Mouse (Mus musculus): ENCODE measurements around the gene Ehd4. TPM values are rescaled to one million over a fixed set of nuclear protein-coding genes. Genes with fewer than 3 reads are reported as not detected.
A peak's percentile ranks its signal among the peaks of the same experiment; 100 is the strongest.

Ehd4 gene
- polyA plus RNA-seq, 1 experiment = 11.8 TPM

DNA sequence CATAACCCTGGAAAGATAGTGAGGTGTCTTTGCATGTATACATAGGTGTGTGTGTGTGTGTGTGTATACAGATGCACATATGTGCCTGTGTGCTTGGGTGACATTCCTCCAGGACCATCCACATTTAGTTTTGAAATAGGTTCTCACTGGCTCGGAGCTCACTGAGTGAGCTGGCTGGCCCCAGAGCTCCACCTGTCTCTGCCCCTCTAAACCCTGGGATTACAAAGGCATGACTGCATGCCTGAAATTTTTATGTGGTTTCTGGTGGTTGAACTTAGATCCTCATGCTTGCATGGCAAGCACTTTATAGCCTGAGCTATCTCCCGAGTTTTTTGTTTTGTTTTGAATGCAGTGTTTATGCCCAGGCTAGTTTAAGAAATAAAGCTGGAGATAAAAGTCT is 7.9 kb downstream of the Ehd4 start:
- DNase-seq (ENCODE audit: extremely low spot score in 1 of 2, low spot score in 1 of 2) = no peak

DNA sequence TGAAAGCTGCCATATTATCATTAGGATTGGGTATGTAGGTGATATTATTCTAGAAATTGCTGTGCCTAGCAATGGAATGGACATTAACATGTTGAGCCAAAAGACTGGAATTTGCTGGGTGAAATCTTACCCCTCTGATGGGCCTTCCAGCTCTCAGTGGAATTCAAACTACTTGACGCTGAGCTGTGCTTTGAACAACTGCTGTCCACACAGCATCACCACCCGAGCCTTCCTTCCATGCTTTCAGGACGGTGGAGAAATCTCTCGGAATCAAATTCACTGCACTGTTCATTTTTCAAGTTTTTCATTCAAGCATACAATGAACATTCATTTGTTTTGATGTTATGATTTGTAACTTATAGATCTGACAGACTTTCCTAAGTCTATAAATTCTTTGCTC is 10.0 kb downstream of the Ehd4 start:
- no peak for DNase-seq (ENCODE audit: extremely low spot score in 1 of 2, low spot score in 1 of 2)

DNA sequence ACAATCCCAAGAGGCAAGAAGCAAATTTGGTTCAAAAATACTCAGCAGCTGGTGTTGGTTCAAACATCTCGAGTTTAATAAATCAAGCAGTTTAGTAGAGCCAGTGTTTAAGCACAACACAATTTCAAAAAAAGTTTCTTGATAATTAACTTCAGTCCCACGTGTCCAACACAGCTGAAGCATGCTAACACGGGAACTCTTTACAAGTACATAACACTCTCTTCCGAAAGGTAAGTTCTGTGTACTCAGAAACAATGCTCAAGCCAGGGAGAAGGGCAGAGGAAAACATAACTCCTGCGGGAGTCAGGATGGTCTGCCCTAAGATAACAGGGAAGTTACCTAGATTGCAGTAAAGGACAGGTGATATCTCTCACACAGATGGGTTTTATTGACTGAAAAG is 12.1 kb downstream of the Ehd4 start:
- no peak for DNase-seq (ENCODE audit: extremely low spot score in 1 of 2, low spot score in 1 of 2)

DNA sequence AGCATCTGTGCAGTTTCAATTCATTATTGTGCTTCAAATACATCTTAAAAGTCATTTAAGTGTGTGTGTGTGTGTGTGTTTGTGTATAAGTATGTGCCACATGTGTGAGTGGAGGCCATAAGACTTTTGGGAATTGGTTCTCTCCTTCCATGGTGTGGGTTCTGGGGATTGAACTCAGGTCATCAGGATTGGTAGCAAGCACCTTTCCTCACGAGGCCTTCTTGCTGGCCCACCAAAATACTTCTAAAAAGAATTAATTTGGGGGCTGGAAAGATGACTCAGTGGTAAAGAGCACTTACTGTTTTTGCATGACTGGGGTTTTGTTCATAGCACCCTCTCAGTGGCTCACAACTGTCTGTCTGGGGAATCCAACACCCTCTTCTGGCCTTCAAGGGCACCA is 12.7 kb downstream of the Ehd4 start:
- no peak for DNase-seq (ENCODE audit: extremely low spot score in 1 of 2, low spot score in 1 of 2)

- no peak for DNase-seq (ENCODE audit: extremely low spot score in 1 of 2, low spot score in 1 of 2)
Measured at GRCm38 (mm10) chr2:120140326-120140725, 14.1 kb downstream of the Ehd4 start.

GRCm38 (mm10) chr2:120139091-120139490 is 15.3 kb downstream of the Ehd4 start:
- no peak for DNase-seq (ENCODE audit: extremely low spot score in 1 of 2, low spot score in 1 of 2)

GRCm38 (mm10) chr2:120137281-120137680 is 17.1 kb downstream of the Ehd4 start:
- no peak for DNase-seq (ENCODE audit: extremely low spot score in 1 of 2, low spot score in 1 of 2)

DNA sequence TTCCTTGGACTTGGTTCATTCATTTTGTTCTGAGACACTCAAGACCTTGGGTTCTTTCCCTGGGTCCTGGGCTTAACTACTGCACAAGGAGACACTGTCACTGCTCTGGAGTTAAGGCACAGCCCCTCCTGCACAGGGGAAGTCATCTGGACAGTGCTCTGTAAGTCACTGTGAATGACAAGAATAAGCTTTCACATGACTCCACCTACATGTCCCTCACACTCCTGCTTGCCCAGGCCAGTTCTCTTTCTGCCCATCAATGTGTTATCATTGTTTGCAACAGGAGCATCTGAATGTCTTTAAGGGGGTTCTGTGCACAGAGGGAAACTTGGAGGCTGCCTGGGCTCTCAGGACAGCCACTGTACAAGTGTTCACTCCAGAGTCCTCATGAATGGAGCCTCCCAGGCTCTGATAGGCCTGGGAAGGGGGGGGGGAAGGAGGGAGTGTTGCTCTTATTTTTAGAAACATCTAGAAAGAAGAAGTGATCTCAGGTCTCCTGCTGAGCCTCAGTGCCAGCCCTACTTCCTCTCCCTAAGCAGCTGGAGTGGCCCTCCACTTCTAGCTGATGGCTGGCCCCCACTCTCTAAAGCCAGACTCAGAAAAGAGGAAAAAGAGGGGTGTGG is 19.8 kb downstream of the Ehd4 start:
- DNase-seq (ENCODE audit: extremely low spot score in 1 of 2, low spot score in 1 of 2) = no peak

GRCm38 (mm10) chr2:120131881-120132280 is 22.5 kb downstream of the Ehd4 start:
- DNase-seq (ENCODE audit: extremely low spot score in 1 of 2, low spot score in 1 of 2) = no peak

DNA sequence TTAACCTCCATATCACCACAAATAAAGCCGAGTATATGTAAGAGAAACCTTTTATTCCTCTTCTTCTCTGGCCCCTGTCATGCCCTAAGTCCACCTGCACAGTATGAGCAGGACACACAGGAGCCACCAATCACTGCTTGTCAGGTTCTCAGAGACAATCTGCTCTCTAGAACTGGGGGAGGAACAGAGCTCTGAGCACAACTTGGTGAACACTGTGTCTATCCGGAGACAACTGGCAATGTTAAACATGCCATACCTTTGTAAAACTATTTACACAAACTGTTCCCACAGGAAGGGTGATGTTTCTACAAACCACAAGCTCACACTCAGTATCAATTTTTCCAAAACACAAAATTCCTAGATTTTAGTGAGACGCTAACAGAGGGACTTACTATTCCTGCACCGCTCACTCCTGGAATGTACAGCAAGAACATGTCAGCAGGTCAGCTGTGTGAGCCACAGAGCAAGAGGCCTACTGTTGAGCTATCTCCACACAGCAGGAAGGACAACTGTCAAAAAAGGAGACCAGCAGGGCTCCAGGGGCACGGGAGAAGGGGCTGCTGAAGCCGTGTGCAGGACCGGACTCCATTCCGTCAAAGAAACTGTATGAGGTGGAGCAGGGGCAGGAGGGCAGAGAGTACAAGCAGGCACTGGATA is 25.0 kb downstream of the Ehd4 start:
- no peak for DNase-seq (ENCODE audit: extremely low spot score in 1 of 2, low spot score in 1 of 2)

DNA sequence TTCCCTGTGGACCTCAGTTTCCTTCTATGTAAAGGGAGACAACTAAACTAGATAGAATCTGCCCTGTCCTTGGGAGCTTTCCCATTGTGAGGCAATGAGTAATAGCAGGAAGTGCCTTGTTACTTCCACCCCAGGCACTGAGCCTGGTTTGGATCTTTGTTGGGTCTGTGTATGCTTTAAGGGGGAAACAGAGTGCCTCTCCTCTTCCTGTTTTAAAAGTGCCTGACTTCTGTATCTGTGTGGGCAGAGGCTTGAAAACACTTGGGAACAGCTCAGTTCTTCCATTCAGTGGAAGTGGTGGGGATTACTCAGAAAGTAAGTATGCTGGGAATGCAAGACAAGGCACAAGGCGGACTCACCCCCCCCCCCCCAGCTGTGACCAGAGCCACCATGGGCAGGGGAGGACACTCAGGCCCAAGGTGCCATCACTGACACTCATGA is 25.8 kb downstream of the Ehd4 start:
- DNase-seq (ENCODE audit: extremely low spot score in 1 of 2, low spot score in 1 of 2) = no peak

- no peak for DNase-seq (ENCODE audit: extremely low spot score in 1 of 2, low spot score in 1 of 2)
Measured at GRCm38 (mm10) chr2:120128011-120128410, 26.4 kb downstream of the Ehd4 start.

- no peak for DNase-seq (ENCODE audit: extremely low spot score in 1 of 2, low spot score in 1 of 2)
Measured at GRCm38 (mm10) chr2:120126901-120127300, 27.5 kb downstream of the Ehd4 start.

GRCm38 (mm10) chr2:120126408-120126807 is 28.0 kb downstream of the Ehd4 start:
- no peak for DNase-seq (ENCODE audit: extremely low spot score in 1 of 2, low spot score in 1 of 2)

- DNase-seq (ENCODE audit: extremely low spot score in 1 of 2, low spot score in 1 of 2) = no peak
Measured at GRCm38 (mm10) chr2:120125461-120125860, 28.9 kb downstream of the Ehd4 start.

DNA sequence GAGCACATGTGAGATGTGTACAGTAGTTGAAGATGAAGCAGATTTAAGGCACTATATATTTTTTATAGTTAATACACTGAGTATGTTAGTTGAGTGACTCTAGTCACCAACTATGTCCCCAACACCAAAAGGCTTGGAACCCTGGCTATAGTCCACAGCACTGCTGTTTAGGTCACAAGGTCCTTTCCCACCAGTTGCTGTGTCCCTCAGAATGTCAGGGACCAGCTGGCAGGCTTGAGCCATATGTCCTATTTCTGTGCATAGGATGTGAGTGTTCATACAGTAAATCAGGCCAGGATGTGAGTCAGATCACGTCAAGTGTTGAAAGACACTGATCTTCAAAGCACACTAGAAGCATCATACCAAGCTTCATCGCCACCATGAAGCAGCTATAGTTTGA is 29.5 kb downstream of the Ehd4 start:
- no peak for DNase-seq (ENCODE audit: extremely low spot score in 1 of 2, low spot score in 1 of 2)

DNA sequence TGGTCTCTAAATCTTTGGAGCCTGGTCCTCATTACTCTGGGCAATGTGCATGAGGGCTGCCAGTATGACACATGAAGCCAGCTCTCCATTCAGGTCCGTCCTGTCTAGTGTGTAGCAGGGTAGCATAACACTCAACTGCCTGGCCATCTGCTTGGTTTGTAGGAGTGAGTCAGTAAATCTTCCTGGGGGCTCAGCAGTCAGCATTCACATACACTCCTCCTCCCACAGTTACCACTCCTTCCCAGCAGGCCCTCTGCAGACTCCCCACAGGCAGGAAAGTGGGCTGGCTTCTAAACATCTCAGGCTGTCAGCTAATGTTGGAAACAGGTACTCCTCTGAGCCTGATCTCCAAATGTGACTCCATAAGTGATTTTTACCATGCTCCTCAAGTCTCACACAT is 30.3 kb downstream of the Ehd4 start:
- DNase-seq (ENCODE audit: extremely low spot score in 1 of 2, low spot score in 1 of 2) = peak; percentile 14 to 39

GRCm38 (mm10) chr2:120122983-120123382 is 31.4 kb downstream of the Ehd4 start:
- DNase-seq (ENCODE audit: extremely low spot score in 1 of 2, low spot score in 1 of 2) = no peak

- no peak for DNase-seq (ENCODE audit: extremely low spot score in 1 of 2, low spot score in 1 of 2)
Measured at GRCm38 (mm10) chr2:120117346-120117745, 37.1 kb downstream of the Ehd4 start.

- no peak for DNase-seq (ENCODE audit: extremely low spot score in 1 of 2, low spot score in 1 of 2)
Measured at GRCm38 (mm10) chr2:120116362-120116761, 38.0 kb downstream of the Ehd4 start.

- DNase-seq (ENCODE audit: extremely low spot score in 1 of 2, low spot score in 1 of 2) = no peak
Measured at GRCm38 (mm10) chr2:120114977-120115376, 39.4 kb downstream of the Ehd4 start.

DNA sequence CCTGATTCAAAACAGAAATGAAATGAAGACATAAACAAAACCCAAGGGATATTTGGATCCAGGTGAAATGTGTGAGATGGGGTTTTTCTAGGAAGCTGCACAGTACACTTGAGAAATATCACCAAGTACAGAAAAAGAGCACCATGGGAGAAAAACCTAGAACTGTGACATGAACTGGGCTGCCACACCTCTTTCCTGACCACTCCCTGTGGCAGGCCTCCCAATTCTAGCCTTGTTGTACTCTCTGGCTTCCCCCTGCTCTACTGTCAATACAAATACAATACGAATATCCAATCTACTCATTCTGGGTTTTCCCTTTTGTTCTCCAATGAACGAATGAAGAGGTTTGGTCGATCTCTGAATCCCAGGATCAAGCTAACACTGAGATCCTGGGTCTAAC is 40.4 kb downstream of the Ehd4 start:
- DNase-seq (ENCODE audit: extremely low spot score in 1 of 2, low spot score in 1 of 2) = no peak

DNA sequence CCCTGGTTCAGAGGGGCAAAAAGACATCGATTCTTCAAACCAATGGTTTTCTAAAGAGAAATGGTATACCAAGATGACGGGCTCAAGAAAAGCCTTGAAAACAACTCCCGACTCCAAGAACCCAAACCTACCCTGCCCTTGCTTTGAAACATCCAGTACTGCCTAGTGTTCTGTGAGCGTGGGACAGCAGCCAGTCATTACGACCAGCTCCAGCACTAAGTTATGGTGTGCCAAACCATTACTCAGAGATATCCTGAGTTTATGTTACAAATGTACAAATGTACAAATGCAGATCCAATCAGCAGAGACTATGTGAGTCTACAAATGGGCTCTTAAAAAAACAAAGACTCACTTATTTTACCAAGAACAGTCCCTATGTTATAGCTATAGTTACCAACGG is 40.9 kb downstream of the Ehd4 start:
- no peak for DNase-seq (ENCODE audit: extremely low spot score in 1 of 2, low spot score in 1 of 2)
